Mouse (Mus musculus) kidney, embryonic 15.5 days (tissue): Measurements from ENCODE around the gene Sh3bp5. TPM values are rescaled to one million over a fixed set of nuclear protein-coding genes. Genes with fewer than 3 reads are reported as not detected.
A peak's percentile ranks its signal among the peaks of the same experiment; 100 is the strongest.

Experiments
- ATAC-seq: fragments of 200-750 bp; cut with Nextera tagmentation; replicated peaks from 2 replicates; pipeline ENCODE4 v1.8.0; 2017; ENCODE audit warnings: moderate TSS enrichment; ENCODE audit not compliant: low FRiP score
- H3K27ac ChIP-seq: fragments of 300-500 bp; sonication (generic); 2 replicates; pipeline ENCODE4 v1.5.1; 2015; ENCODE audit warnings: mild to moderate bottlenecking, inconsistent platforms
- H3K27me3 ChIP-seq: fragments of 300-500 bp; sonication (generic); 2 replicates; pipeline ENCODE4 v1.6.1; 2015; ENCODE audit warnings: inconsistent platforms
- H3K36me3 ChIP-seq: fragments of 300-500 bp; sonication (generic); 2 replicates; pipeline ENCODE4 v1.6.1; 2015; ENCODE audit warnings: inconsistent platforms
- H3K4me1 ChIP-seq: fragments of 300-500 bp; sonication (generic); 2 replicates; pipeline ENCODE4 v1.6.1; 2015; ENCODE audit warnings: inconsistent platforms
- H3K4me2 ChIP-seq: fragments of 300-500 bp; sonication (generic); 2 replicates; pipeline ENCODE4 v1.6.1; 2015; ENCODE audit warnings: moderate library complexity, mild to moderate bottlenecking, inconsistent platforms
- H3K4me3 ChIP-seq: fragments of 300-500 bp; sonication (generic); replicated peaks from 2 replicates; pipeline ENCODE4 v1.5.1; 2015; ENCODE audit warnings: mild to moderate bottlenecking, inconsistent platforms
- H3K9ac ChIP-seq: fragments of 300-500 bp; sonication (generic); 2 replicates; pipeline ENCODE4 v1.6.1; 2015; ENCODE audit warnings: mild to moderate bottlenecking, inconsistent platforms
- H3K9me3 ChIP-seq: fragments of 300-500 bp; sonication (generic); replicated peaks from 2 replicates; pipeline ENCODE4 v1.6.1; 2016; ENCODE audit warnings: inconsistent platforms
- WGBS: fragments of 180-500 bp; shearing (Covaris S2); methylation state at CpG from one replicate; pipeline ENCODE4 v1.1.7; 2015; ENCODE audit warnings: mixed read lengths; 5-methylcytosine and 5-hydroxymethylcytosine counted together
- polyA plus RNA-seq: library from polyadenylated mRNA; unstranded; fragments of >200 nt; fragmentation: Nextera tagmentation; extraction: Ambion mirVana; gene quantifications from 2 replicates; pipeline ENCODE4 v1.2.1, GENCODE M21; 2015

Sh3bp5 gene
- polyA plus RNA-seq, 1 experiment from 2014 or later = 33.1 TPM

GRCm38 (mm10) chr14:31395629-31396199, 40.2 kb downstream of the Sh3bp5 start:
- Histone ChIP-seq H3K4me3 (no peak overlapping the region), H3K36me3 (peaks cover 8% of the 10 kb centered on the region; the same call in 1 of the 2 replicates), H3K4me2 (no peak overlapping the region), H3K27ac (no peak overlapping the region), H3K9ac (no peak overlapping the region), H3K27me3 (no peaks in the 10 kb centered on the region), H3K9me3 (0 out of 2 replicates have a peak, but pooled peaks cover 3% of the 10 kb centered on the region), H3K4me1 (peaks cover 32% of the 10 kb centered on the region)
- 93% methylated on average over 7 of the region's 7 CpGs for WGBS
- no peak for ATAC-seq

- Histone ChIP-seq H3K36me3 (peaks cover 5% of the 10 kb centered on the region; the same call in 1 of the 2 replicates), H3K9ac (no peak overlapping the region), H3K4me1 (peaks cover 25% of the 10 kb centered on the region), H3K27ac (0 out of 2 replicates have a peak overlapping the region, but pooled peaks have one; percentile 10), H3K9me3 (0 out of 2 replicates have a peak, but pooled peaks cover 3% of the 10 kb centered on the region), H3K27me3 (no peaks in the 10 kb centered on the region), H3K4me3 (no peak overlapping the region), H3K4me2 (no peak overlapping the region)
- WGBS = 93% methylated on average over 9 of the region's 9 CpGs
- no peak for ATAC-seq
Observed at GRCm38 (mm10) chr14:31394822-31395532, 40.9 kb downstream of the Sh3bp5 start.

GRCm38 (mm10) chr14:31393936-31394630, 41.8 kb downstream of the Sh3bp5 start:
- peaks cover 5% of the 10 kb centered on the region; the same call in 1 of the 2 replicates for H3K36me3 ChIP-seq
- no peak overlapping the region for H3K4me3 ChIP-seq
- H3K4me1 ChIP-seq = peaks cover 22% of the 10 kb centered on the region
- peak; percentile 48; the same call in 1 of the 2 replicates for ATAC-seq
- H3K4me2 ChIP-seq = no peak overlapping the region
- no peak overlapping the region for H3K9ac ChIP-seq
- H3K9me3 ChIP-seq = 0 out of 2 replicates have a peak, but pooled peaks cover 3% of the 10 kb centered on the region
- no peak overlapping the region; the same call in 1 of the 2 replicates for H3K27ac ChIP-seq
- no peaks in the 10 kb centered on the region for H3K27me3 ChIP-seq
- WGBS = 66% methylated on average over 7 of the region's 7 CpGs

GRCm38 (mm10) chr14:31393546-31393890, 42.4 kb downstream of the Sh3bp5 start:
- no peak overlapping the region for H3K4me3 ChIP-seq
- no peak for ATAC-seq
- no peak overlapping the region for H3K27ac ChIP-seq
- 0 out of 2 replicates have a peak, but pooled peaks cover 3% of the 10 kb centered on the region for H3K9me3 ChIP-seq
- peaks cover 5% of the 10 kb centered on the region; the same call in 1 of the 2 replicates for H3K36me3 ChIP-seq
- no peak overlapping the region for H3K4me2 ChIP-seq
- no peaks in the 10 kb centered on the region for H3K27me3 ChIP-seq
- no peak overlapping the region for H3K9ac ChIP-seq
- 82% methylated on average over 3 of the region's 3 CpGs for WGBS
- H3K4me1 ChIP-seq = peaks cover 22% of the 10 kb centered on the region

GRCm38 (mm10) chr14:31392873-31393545, 42.9 kb downstream of the Sh3bp5 start:
- no peak overlapping the region for H3K4me2 ChIP-seq
- H3K9me3 ChIP-seq = 0 out of 2 replicates have a peak, but pooled peaks cover 3% of the 10 kb centered on the region
- 71% methylated on average over 8 of the region's 8 CpGs for WGBS
- H3K27me3 ChIP-seq = no peaks in the 10 kb centered on the region
- no peak overlapping the region for H3K27ac ChIP-seq
- H3K4me3 ChIP-seq = no peak overlapping the region
- ATAC-seq = no peak
- peaks cover 26% of the 10 kb centered on the region for H3K4me1 ChIP-seq
- H3K9ac ChIP-seq = no peak overlapping the region
- H3K36me3 ChIP-seq = peaks cover 5% of the 10 kb centered on the region; the same call in 1 of the 2 replicates

- 82% methylated on average over 5 of the region's 5 CpGs for WGBS
- Histone ChIP-seq H3K27me3 (no peaks in the 10 kb centered on the region), H3K4me2 (no peak overlapping the region), H3K4me1 (peaks cover 24% of the 10 kb centered on the region), H3K9me3 (0 out of 2 replicates have a peak, but pooled peaks cover 3% of the 10 kb centered on the region), H3K36me3 (peaks cover 5% of the 10 kb centered on the region; the same call in 1 of the 2 replicates), H3K9ac (no peak overlapping the region), H3K27ac (no peak overlapping the region), H3K4me3 (no peak overlapping the region)
- no peak for ATAC-seq
Observed at GRCm38 (mm10) chr14:31392300-31392699, 43.6 kb downstream of the Sh3bp5 start.

- Histone ChIP-seq H3K4me2 (no peak overlapping the region), H3K27ac (no peak overlapping the region), H3K4me1 (peaks cover 50% of the 10 kb centered on the region), H3K27me3 (no peaks in the 10 kb centered on the region), H3K4me3 (no peak overlapping the region), H3K9me3 (no peaks in the 10 kb centered on the region), H3K36me3 (no peaks in the 10 kb centered on the region), H3K9ac (no peak overlapping the region)
- 95% methylated on average over 8 of the region's 8 CpGs for WGBS
- ATAC-seq = no peak
Observed at GRCm38 (mm10) chr14:31389421-31390147, 46.3 kb downstream of the Sh3bp5 start.

GRCm38 (mm10) chr14:31388086-31388872, 47.6 kb downstream of the Sh3bp5 start:
- H3K9ac ChIP-seq = no peak overlapping the region
- peaks cover 7% of the 10 kb centered on the region; the same call in 1 of the 2 replicates for H3K36me3 ChIP-seq
- H3K27ac ChIP-seq = peak overlapping the region; percentile 22; the same call in 1 of the 2 replicates
- H3K4me3 ChIP-seq = no peak overlapping the region
- no peaks in the 10 kb centered on the region for H3K9me3 ChIP-seq
- WGBS = 76% methylated on average over 13 of the region's 13 CpGs
- H3K4me1 ChIP-seq = peaks cover 44% of the 10 kb centered on the region
- no peak for ATAC-seq
- no peaks in the 10 kb centered on the region for H3K27me3 ChIP-seq
- no peak overlapping the region for H3K4me2 ChIP-seq

GRCm38 (mm10) chr14:31387301-31387981, 48.4 kb downstream of the Sh3bp5 start:
- no peak overlapping the region for H3K9ac ChIP-seq
- no peaks in the 10 kb centered on the region for H3K9me3 ChIP-seq
- ATAC-seq = no peak
- H3K27ac ChIP-seq = no peak overlapping the region
- H3K27me3 ChIP-seq = no peaks in the 10 kb centered on the region
- H3K36me3 ChIP-seq = peaks cover 8% of the 10 kb centered on the region
- WGBS = 71% methylated on average over 11 of the region's 11 CpGs
- H3K4me2 ChIP-seq = no peak overlapping the region
- H3K4me1 ChIP-seq = peaks cover 41% of the 10 kb centered on the region
- no peak overlapping the region for H3K4me3 ChIP-seq

GRCm38 (mm10) chr14:31385977-31386697, 49.7 kb downstream of the Sh3bp5 start:
- WGBS = 27% methylated on average over 13 of the region's 13 CpGs
- no peaks in the 10 kb centered on the region for H3K27me3 ChIP-seq
- H3K9ac ChIP-seq = no peak overlapping the region
- H3K36me3 ChIP-seq = peaks cover 13% of the 10 kb centered on the region
- H3K9me3 ChIP-seq = no peaks in the 10 kb centered on the region
- H3K4me3 ChIP-seq = no peak overlapping the region
- ATAC-seq = peak; percentile 81
- H3K4me2 ChIP-seq = peak overlapping the region; percentile 12; the same call in 1 of the 2 replicates
- H3K4me1 ChIP-seq = peaks cover 41% of the 10 kb centered on the region
- peak overlapping the region; percentile 84 for H3K27ac ChIP-seq
